Mouse (Mus musculus) brown adipose tissue, adult 24 weeks (tissue): ENCODE results near the gene Fndc11. TPM values are rescaled to one million over a fixed set of nuclear protein-coding genes. Genes with fewer than 3 reads are reported as not detected.
"Not testable (repeated sequence)": the region's sequence is repeated elsewhere in the genome, so short reads cannot be mapped to it uniquely, and the experiment has no call there.

Experiments
- H3K27ac ChIP-seq: fragments of 200-500 bp; replicated peaks from 2 replicates; pipeline ENCODE4 v1.5.1; 2012; ENCODE audit warnings: low read depth, mild to moderate bottlenecking, low read length
- H3K4me1 ChIP-seq: fragments of 200-500 bp; 2 replicates; pipeline ENCODE4 v1.6.1; 2012; ENCODE audit warnings: low read length, mixed read lengths; ENCODE audit not compliant: control insufficient read depth, insufficient read depth, insufficient read length
- H3K4me3 ChIP-seq: fragments of 200-500 bp; 2 replicates; pipeline ENCODE4 v1.5.1; 2012; ENCODE audit warnings: low read depth, mild to moderate bottlenecking, low read length, moderate library complexity; ENCODE audit not compliant: insufficient read depth
- polyA plus RNA-seq: library from polyadenylated mRNA; stranded (reverse); fragments of >200 nt; gene quantifications from 2 replicates; pipeline ENCODE4 v1.2.4, GENCODE M21; 2012; ENCODE audit not compliant: missing spikeins, insufficient read depth, insufficient read length

Gene Fndc11
- not detected in 2 replicates for polyA plus RNA-seq

DNA sequence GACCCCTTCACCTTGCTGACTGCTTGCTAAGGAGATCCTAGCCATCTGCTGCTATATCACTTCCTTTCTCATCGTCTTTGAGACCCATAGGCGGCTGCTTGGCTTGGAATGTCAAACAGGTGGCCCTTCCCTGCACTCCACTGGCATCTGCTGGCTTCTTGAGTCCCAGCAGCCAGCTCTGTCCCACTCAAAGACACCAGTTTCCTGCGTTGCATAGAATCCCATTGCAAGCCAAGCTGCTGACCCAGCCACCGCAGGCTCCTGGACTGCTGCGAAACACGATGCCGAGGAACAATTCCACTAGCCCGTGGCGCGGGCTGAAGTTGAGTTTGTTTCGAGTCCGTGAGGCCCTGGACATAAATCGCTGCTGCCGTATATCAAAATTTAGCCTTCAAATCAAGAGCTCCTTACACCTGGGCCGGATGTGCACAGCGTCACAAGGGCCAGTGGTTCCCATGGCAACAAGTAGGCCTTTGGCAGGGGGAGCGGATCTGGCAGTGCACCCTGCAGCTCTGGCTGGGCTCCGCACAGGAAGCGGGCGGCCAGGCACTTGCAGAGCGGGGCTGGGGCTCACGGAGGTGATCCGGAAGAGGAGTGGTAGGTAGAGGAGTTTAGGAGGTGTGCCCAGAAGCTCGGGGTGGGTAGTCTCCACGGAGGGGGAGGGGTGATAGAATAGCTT is at the start of gene Fndc11:
TSS of gene Fndc11 (plus strand) at position 476 of the 679 bp plus-strand sequence.
- H3K4me3 ChIP-seq: peak within 1 kb of the TSS; percentile 9; the same call in 1 of the 2 replicates
- H3K4me1 ChIP-seq: peaks cover 12% of the 10 kb centered on the region; the same call in 1 of the 2 replicates
- peak within 1 kb of the TSS; percentile 35 for H3K27ac ChIP-seq

DNA sequence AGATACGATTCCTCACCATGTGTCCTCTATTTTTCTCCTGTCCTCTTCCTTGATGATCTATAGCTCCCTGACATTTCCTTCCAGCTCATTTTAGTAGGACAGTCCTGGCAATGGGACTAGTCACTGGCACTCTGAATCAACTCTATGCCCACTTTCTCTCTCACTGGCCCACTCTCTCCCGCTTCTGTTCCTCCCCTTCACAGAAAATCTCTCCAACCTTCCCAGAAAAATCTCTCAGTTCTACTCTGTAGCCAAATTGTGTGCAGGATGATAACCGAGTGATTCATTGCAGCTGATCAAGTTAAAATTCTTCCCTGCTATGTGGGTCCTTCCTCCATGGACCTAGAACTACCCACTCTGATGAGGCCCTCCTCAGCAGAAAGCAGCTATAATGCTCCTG is 45.2 kb upstream of the Fndc11 start:
- Histone ChIP-seq H3K4me3 (no peak overlapping the region), H3K4me1 (no peaks in the 10 kb centered on the region), H3K27ac (no peak overlapping the region)

DNA sequence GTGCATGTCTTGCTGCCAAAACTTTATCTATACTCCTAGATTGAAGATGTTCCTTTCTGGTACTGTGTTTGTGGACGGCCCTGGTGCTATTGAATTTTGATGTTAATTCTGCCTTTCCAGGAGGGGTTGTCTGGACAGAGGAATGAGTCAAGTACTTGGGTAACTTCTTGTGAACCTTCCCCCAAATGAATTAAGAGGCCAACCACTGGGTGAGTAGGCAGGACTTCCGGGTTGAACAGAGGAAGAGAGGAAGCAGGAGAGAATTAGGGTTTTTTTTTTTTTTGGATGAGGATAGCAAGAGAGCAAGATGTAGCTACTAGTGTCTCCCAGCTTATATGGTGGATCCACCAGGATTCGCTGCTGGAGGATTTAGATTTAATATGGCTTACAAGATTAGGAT is 41.8 kb upstream of the Fndc11 start:
- H3K27ac ChIP-seq: no peak overlapping the region
- H3K4me1 ChIP-seq: no peaks in the 10 kb centered on the region
- no peak overlapping the region for H3K4me3 ChIP-seq

DNA sequence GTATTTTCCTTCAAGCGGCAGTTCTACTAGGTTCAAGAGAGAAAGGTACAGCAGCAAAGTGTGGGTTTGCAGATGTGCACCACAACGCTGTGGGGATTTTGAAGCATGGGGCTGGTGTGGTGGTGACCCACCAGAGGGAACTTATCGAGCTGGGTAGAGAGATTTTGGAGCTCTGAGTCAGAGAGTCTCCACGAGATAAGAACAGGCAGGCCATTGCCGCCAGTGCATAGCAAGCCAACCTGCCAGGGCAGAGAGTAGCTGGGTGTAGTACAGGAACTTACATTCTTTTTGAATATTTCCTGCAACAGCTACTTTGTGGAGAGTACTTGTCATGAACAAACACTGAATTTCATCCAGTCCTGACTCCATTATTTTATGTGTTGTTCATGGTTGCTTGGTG is 41.3 kb upstream of the Fndc11 start:
- no peaks in the 10 kb centered on the region for H3K4me1 ChIP-seq
- no peak overlapping the region for H3K27ac ChIP-seq
- H3K4me3 ChIP-seq: no peak overlapping the region

DNA sequence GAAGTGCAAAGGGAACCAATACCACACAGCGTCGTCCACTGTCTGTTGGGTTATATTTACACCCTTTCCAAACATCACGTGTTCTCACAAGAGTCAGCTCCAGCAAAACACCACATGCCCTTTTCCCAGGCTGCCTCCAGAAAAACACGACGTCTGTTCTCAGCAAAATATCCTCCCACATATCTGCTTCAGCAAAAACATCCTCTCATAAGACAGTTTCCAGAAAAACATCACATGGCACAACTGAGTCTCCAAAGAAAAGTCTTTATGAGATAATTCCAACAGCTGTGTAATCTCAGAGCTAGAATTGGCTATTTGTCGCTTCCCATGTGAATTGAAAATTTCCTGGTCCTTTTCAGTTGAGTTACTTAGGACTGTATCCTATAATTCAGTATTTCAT is 38.9 kb upstream of the Fndc11 start:
- no peaks in the 10 kb centered on the region for H3K4me1 ChIP-seq
- no peak overlapping the region for H3K4me3 ChIP-seq
- H3K27ac ChIP-seq: no peak overlapping the region

DNA sequence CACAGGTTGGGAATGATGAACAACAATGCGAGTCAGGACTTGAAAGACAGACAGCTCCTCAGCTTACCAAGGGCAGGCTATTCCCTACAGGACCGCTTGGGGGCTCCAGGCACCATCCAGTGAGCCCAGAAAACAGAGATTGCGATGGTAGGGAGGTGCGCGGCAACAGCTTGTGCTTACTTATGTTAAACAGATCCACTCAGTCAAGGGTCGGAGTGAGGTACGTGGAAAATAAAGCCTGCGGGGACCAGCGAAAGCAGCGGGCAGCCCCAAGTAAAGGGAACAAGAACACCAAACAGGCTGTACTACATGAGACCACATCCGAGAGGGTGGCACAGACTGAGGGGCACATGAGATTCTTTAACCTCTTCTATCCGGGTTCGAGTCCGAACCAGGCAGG is 33.2 kb upstream of the Fndc11 start:
- H3K4me3 ChIP-seq: peak overlapping the region; percentile 78
- peaks cover 10% of the 10 kb centered on the region for H3K4me1 ChIP-seq
- peak overlapping the region; percentile 72 for H3K27ac ChIP-seq

DNA sequence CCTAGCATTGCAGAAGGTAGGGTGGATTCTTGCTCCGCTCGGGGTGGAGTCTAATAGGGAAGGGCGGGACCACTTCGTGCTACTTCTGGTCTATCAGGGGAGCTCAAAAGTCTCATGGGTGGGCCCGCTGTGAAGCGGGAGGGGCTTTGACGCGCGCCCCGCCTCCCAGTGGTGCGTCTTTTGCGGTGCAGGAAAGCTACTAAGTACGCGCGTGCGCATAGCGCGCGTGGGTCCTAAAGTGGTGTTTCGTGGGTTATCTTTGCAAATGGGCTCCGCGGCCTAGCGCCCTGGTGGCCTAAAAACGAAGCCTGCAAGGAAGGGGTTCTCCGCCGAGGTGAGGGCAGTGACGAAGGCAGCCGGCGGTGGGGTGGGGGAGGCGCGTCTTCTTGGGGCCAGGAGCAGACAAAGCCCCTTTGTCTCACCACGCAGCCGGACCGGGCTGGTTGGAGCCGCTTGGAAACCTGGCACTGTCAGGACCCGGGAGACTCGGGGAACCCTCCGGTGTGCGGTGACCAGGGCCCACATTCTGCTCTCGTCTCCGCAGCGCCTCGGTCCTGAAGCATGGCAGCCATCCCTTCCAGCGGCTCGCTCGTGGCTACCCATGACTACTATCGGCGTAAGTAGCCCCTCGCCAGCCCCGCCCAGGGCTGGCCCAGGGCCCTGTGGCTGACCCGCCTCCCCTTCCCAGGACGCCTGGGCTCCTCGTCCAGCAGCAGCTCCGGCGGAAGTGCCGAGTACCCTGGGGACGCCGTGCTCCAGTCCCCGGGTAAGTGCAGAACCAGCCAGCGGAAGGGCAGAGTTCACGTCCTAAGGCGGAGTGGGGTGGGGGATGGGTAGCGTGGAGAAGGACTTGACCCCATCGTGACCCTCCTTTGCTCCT is 32.5 kb upstream of the Fndc11 start, which contains the start of gene Ppdpf:
TSS of gene Ppdpf (plus strand) at position 127 of the 880 bp plus-strand sequence.
- Histone ChIP-seq H3K4me1 (peaks cover 10% of the 10 kb centered on the region), H3K4me3 (peak within 1 kb of the TSS; percentile 78), H3K27ac (peak within 1 kb of the TSS; percentile 99)

DNA sequence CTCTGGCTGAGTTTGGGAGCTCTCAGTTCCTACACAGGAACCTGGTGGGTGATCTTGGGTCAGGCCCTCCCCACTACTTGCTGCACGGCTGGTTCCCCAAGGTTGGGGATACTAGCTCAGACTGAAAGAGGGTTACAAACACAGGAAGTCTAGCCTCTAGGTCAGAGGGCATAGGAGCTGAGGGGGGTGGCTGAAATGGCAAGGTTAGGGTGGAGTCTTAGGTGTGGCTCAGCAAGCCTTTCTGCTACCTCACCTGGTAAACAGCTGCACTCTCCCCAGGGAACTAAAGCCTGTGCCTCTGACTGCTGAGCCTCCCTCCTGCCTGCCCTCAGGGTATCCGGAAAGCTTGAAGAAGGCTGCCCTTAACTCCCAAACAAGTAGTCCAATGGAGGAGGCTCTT is 31.1 kb upstream of the Fndc11 start:
- Histone ChIP-seq H3K27ac (peak overlapping the region; percentile 99), H3K4me1 (peaks cover 10% of the 10 kb centered on the region), H3K4me3 (peak overlapping the region; percentile 16)

DNA sequence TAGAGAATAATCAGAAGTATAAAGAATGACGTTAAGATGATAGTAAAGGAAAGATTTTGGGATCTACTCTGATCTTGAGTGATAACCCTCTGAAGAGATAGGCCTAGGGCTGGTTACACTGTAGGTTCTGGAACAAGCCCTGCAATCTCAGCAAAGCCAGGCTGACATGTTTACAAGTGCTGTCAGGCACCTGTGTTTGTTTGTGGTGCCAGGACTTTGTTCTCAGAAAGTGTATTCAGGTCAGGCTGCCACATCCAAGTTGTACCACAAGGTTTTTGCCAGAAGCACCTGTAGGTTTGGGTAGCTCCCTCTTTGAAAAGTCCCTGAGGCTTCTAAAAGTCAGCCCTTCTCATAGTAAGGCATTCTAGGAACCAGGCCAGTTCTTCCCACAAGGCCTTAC is 30.5 kb upstream of the Fndc11 start:
- H3K4me1 ChIP-seq: peaks cover 10% of the 10 kb centered on the region
- no peak overlapping the region for H3K4me3 ChIP-seq
- H3K27ac ChIP-seq: peak overlapping the region; percentile 99

DNA sequence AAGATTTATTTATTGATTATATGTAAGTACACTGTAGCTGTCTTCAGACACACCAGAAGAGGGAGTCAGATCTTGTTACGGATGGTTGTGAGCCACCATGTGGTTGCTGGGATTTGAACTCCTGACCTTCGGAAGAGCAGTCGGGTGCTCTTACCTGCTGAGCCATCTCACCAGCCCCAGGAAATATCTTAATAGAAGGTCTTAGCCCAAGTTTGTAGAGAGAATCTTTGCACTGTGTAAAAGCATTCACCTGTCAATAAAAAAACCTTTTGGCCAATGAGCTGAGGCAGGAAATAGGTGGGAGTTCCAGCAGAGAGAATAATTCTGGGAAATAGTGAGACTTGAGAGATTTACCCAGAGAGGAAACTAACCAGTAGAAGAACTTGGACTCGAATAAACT is 28.4 kb upstream of the Fndc11 start:
- H3K27ac ChIP-seq, H3K4me3 ChIP-seq: not testable (repeated sequence)
- H3K4me1 ChIP-seq: peaks cover 10% of the 10 kb centered on the region

DNA sequence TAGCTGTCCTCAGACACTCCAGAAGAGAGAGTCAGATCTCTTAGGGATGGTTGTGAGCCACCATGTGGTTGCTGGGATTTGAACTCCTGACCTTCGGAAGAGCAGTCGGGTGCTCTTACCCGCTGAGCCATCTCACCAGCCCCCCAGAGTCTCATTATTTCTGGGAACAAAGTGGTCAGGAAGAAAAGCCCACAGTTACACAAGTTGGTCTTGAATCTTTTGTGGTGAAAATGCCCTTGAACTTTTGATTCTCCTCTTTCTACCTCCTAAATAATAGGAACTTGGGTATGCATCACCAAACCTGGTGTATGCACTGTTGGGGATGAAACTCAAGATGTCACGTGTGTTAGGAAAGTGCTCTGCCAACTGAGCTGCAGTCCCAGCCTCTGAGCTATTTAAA is 27.9 kb upstream of the Fndc11 start:
- Histone ChIP-seq H3K4me3 (no peak overlapping the region), H3K27ac (no peak overlapping the region), H3K4me1 (peaks cover 10% of the 10 kb centered on the region)

DNA sequence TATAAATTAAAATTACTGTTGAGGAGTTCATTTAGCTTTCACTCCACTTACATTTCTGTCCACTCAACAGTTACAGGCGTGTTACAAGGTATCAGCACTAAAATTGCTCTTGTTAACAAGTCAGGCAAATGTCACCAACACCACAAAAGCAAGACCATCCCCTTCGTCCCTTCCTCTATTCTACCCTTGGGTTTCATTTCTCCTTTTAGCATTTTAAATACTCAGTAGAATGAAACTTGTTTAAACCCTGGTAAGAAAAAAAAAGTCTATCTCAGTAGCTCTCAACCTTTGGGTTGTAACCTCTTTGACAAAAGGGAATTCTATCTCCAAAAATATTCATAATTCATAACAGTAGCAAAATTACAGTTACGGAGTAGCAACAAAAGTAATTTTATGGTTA is 26.8 kb upstream of the Fndc11 start:
- no peak overlapping the region for H3K4me3 ChIP-seq
- peaks cover 10% of the 10 kb centered on the region for H3K4me1 ChIP-seq
- H3K27ac ChIP-seq: no peak overlapping the region

DNA sequence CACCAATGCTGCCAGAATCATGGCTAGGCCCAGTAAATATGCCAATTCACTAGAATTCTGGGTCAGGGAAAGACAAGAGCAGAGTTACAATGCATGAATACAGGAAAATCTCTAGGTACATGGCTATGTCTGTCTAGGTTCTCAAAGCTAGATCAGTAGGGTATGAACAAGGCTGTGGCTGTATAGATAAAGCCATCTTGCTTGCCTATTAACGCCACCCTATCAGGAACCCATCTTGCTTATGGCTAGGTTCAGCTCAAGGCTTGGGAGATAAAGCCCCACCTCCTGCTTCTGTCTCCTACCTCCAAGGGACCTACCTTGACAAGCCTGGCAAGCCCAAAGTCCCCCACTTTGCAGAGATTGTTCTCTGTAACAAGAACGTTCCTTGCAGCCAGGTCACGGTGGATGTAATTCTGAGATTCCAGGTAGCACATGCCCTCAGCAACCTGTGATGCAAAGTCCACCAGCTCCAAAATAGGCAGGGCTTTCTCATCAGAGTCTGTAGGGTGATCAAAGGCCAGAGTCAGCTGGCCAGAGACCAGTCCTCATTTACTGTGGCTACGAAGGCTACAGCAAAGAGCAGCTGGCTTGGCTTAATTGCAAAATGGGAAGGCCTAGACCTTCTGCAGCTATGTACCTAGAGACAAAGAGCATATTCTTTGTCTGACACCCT is 23.0 kb upstream of the Fndc11 start:
- no peak overlapping the region for H3K27ac ChIP-seq
- H3K4me1 ChIP-seq: no peaks in the 10 kb centered on the region
- H3K4me3 ChIP-seq: no peak overlapping the region

DNA sequence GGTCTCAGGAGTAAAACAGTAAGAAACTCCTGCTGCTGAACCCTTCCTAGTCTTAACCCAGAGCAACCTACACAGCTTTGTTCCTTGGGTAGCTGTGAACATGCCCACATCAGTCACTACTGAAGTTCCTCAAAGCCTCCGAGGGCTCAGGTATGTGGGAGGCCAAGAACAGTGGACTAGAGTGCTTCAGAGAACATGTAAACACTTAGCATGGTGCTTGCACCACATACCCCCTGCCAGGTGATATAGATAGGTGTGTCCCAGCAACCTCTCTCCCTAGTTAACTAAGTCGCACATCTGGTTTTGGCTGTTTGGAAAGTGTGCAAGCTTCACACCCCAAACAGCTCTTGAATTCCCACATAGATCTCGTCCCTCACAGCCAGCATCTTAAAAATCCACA is 18.2 kb upstream of the Fndc11 start:
- H3K27ac ChIP-seq: no peak overlapping the region
- no peaks in the 10 kb centered on the region for H3K4me1 ChIP-seq
- no peak overlapping the region for H3K4me3 ChIP-seq

DNA sequence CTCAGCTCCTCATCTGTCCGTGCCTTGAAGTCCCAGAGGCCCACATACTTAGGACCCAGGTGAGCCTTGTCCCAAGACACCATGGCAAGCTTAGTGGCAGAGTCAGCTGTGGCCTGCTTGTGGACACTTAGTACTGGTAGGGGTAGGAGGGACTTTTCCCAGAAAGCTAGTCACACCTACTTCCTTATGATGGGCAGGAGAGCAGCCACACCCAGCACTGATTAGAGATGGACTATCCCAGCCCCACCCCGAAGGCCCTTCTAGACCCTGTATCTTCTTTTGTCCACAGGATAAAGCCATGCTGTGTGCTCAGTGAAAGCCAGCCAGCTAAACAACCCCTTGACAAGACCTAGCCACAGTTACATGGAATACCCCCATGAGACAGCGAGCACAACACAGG is 17.4 kb upstream of the Fndc11 start, which contains the start of gene Ptk6:
TSS of gene Ptk6 (minus strand) at position 368 of the 400 bp plus-strand sequence.
- H3K4me3 ChIP-seq: no peak within 1 kb of the TSS
- no peak within 1 kb of the TSS for H3K27ac ChIP-seq
- H3K4me1 ChIP-seq: no peaks in the 10 kb centered on the region
